Mouse (Mus musculus) kidney, embryonic 14.5 days (tissue): Measurements from ENCODE around the gene Usp15. TPM values are rescaled to one million over a fixed set of nuclear protein-coding genes. Genes with fewer than 3 reads are reported as not detected.

Experiments
- ATAC-seq: fragments of 200-750 bp; cut with Nextera tagmentation; 2 replicates; pipeline ENCODE4 v1.8.0; 2017; ENCODE audit warnings: moderate number of reproducible peaks, mild to moderate bottlenecking, moderate TSS enrichment, moderate library complexity; ENCODE audit not compliant: low FRiP score, low TSS enrichment
- H3K27ac ChIP-seq: fragments of 300-500 bp; sonication (generic); 2 replicates; pipeline ENCODE4 v1.5.1; 2014; ENCODE audit warnings: low read depth, mild to moderate bottlenecking, low read length, moderate library complexity, mixed read lengths
- H3K27me3 ChIP-seq: fragments of 300-500 bp; sonication (generic); 2 replicates; pipeline ENCODE4 v1.6.1; 2014; ENCODE audit warnings: mild to moderate bottlenecking, low read length; ENCODE audit not compliant: control insufficient read depth, insufficient read depth
- H3K36me3 ChIP-seq: fragments of 300-500 bp; sonication (generic); 2 replicates; pipeline ENCODE4 v1.6.1; 2014; ENCODE audit warnings: low read length, mixed read lengths; ENCODE audit not compliant: control insufficient read depth, insufficient read depth
- H3K4me1 ChIP-seq: fragments of 300-500 bp; sonication (generic); 2 replicates; pipeline ENCODE4 v1.6.1; 2014; ENCODE audit warnings: low read length, mixed read lengths; ENCODE audit not compliant: control insufficient read depth, insufficient read depth
- H3K4me2 ChIP-seq: fragments of 300-500 bp; sonication (generic); replicated peaks from 2 replicates; pipeline ENCODE4 v1.6.1; 2014; ENCODE audit warnings: low read depth, mild to moderate bottlenecking, low read length
- H3K4me3 ChIP-seq: fragments of 300-500 bp; sonication (generic); 2 replicates; pipeline ENCODE4 v1.5.1; 2014; ENCODE audit warnings: mild to moderate bottlenecking, low read length
- H3K9ac ChIP-seq: fragments of 300-500 bp; sonication (generic); 2 replicates; pipeline ENCODE4 v1.6.1; 2014; ENCODE audit warnings: low read depth, mild to moderate bottlenecking, low read length, moderate library complexity
- H3K9me3 ChIP-seq: fragments of 300-500 bp; sonication (generic); 2 replicates; pipeline ENCODE4 v1.6.1; 2016; ENCODE audit warnings: low read length; ENCODE audit not compliant: control insufficient read depth
- WGBS: fragments of 180-500 bp; shearing (Covaris S2); extraction: QIAGEN DNeasy Blood & Tissue Kit; methylation state at CpG from one replicate; pipeline ENCODE4 v1.1.7; 2014; 5-methylcytosine and 5-hydroxymethylcytosine counted together
- polyA plus RNA-seq: library from polyadenylated mRNA; unstranded; fragments of >200 nt; fragmentation: Nextera tagmentation; extraction: Ambion mirVana; gene quantifications from 2 replicates; pipeline ENCODE4 v1.2.1, GENCODE M21; 2014

The Usp15 gene
- polyA plus RNA-seq, 1 experiment from 2014 or later: 84.1 TPM

DNA sequence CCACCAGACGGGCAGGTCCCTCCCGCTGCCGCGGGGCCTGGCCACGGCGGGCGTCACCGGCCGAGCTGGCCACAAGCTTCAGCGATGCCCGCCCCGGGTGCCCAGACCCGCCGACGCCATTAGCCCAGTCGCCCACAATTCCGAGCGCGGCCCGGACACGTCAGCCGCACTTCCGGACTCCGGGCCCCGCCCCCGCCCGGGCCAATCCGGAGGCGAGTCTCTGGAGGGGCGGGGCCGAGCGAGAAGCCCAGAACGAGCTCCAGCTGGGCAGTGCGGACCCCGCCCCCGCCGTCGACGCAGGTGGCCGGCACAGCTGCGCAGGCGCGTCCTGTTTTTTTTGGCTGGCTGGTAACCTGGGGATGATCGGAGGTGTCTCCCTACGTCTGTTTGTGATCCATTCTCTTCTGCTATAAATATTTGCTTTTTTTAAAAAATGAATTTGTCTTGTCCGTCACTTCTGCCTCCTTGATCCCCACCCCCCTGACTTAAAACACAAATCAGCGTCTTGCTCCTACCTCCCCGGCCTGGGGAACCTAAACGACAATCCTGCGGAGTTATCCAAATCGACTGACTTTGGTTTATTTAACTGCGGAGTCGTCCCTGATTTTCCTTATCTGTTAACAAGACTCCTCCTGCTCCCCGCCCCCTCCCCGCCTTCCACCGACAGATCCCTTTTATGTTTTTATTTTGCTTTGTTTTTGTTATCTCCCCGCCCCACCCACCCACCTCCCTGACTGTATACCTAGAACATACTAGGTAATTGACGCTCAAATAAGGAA is 120.4 kb downstream of the Usp15 start, which contains the start of gene Mon2:
Gene Mon2 (minus strand): TSS at position 261 of the 779 bp plus-strand sequence.
- H3K4me1 ChIP-seq: peaks cover 8% of the 10 kb centered on the region; the same call in 1 of the 2 replicates
- peak within 1 kb of the TSS; percentile 78 for H3K4me2 ChIP-seq
- peak within 1 kb of the TSS; percentile 96 for H3K4me3 ChIP-seq
- WGBS: under 1% methylated on average over 56 of the region's 58 CpGs
- H3K36me3 ChIP-seq: no peaks in the 10 kb centered on the region
- H3K27me3 ChIP-seq: no peaks in the 10 kb centered on the region
- no peaks in the 10 kb centered on the region for H3K9me3 ChIP-seq
- peak; percentile 100 for ATAC-seq
- H3K9ac ChIP-seq: peak within 1 kb of the TSS; percentile 91
- H3K27ac ChIP-seq: peak within 1 kb of the TSS; percentile 32; the same call in 1 of the 2 replicates

DNA sequence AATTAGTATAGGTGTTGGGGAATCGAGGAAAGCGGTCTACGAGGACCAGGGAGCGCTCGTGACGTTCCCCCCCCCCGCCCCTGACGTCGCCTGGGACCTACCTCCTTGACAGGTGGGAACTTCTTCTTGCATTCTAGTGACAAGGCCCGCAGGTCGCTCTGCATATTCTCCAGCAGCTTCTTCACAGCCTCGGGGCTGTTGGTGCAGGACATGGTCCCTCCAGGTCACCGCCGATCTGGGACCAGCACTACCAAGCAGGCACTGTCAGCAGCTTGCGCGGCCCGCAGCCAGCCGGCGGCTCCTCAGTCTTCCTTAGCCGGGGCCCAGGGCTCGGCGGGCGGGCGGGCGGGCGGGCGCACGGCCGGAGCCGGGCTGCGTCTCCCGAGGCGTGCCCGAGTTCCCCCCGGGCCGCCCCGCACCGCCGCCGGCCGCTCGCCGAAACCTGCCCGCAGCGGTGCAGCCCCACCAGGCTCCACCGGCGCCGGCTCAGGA is 121.0 kb downstream of the Usp15 start:
- H3K27ac ChIP-seq: peak overlapping the region; percentile 32; the same call in 1 of the 2 replicates
- peak; percentile 73 for ATAC-seq
- peaks cover 8% of the 10 kb centered on the region; the same call in 1 of the 2 replicates for H3K4me1 ChIP-seq
- H3K4me3 ChIP-seq: peak overlapping the region; percentile 96
- no peaks in the 10 kb centered on the region for H3K9me3 ChIP-seq
- H3K4me2 ChIP-seq: peak overlapping the region; percentile 78
- H3K27me3 ChIP-seq: no peaks in the 10 kb centered on the region
- 1% methylated on average over 43 of the region's 48 CpGs for WGBS
- no peaks in the 10 kb centered on the region for H3K36me3 ChIP-seq
- H3K9ac ChIP-seq: peak overlapping the region; percentile 91

DNA sequence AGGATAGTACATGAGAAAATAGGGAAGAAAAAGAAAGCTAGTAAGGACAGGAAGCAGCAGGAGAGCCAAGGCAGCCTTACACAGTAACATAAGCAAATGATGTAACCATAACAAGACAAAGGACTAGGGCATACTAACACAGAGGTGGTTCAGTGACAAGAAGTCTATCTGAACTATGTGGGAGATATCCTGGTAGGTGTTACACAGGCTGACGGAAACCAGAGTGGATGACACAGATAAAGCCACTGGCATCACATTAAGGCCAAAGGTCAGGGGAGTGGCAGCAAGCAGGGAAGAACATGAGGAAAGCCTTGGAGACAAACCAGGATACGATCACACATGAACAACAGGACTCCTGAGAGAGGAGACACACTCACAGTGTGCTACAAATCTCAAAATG is 124.8 kb downstream of the Usp15 start:
- 87% methylated on average over 2 of the region's 2 CpGs for WGBS
- Histone ChIP-seq H3K4me2 (no peak overlapping the region), H3K27ac (no peak overlapping the region), H3K36me3 (peaks cover 5% of the 10 kb centered on the region; the same call in 1 of the 2 replicates), H3K27me3 (no peaks in the 10 kb centered on the region), H3K9me3 (0 out of 2 replicates have a peak, but pooled peaks cover 3% of the 10 kb centered on the region), H3K4me1 (peaks cover 8% of the 10 kb centered on the region; the same call in 1 of the 2 replicates), H3K4me3 (no peak overlapping the region), H3K9ac (no peak overlapping the region)
- ATAC-seq: no peak

- Histone ChIP-seq H3K36me3 (peaks cover 5% of the 10 kb centered on the region; the same call in 1 of the 2 replicates), H3K9ac (no peak overlapping the region), H3K4me3 (no peak overlapping the region), H3K9me3 (no peaks in the 10 kb centered on the region), H3K27me3 (no peaks in the 10 kb centered on the region), H3K4me1 (no peaks in the 10 kb centered on the region), H3K27ac (no peak overlapping the region), H3K4me2 (no peak overlapping the region)
- WGBS: 96% methylated on average over 2 of the region's 2 CpGs
- no peak for ATAC-seq
Measured at GRCm38 (mm10) chr10:123063021-123063420, 133.8 kb downstream of the Usp15 start.

DNA sequence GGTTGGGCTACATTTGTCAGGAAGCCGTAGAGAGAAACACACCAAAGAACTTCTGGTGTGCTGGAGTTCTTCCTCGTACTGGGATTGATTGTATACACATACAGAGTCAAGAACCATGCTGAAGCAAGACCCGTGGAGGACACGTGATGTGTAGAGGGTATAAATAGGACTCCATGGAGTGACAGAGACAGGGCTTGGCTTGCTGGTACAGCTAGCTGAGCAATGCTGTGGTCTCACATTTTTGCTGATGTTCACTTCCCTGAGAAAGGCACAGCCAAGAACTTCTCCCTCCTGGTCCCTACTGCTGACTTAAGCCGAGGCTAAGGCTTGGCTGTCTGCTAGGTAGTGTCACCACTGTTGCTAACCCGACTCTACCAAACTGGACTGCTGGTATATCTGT is 136.0 kb downstream of the Usp15 start:
- no peaks in the 10 kb centered on the region for H3K4me1 ChIP-seq
- H3K9ac ChIP-seq: no peak overlapping the region
- H3K27ac ChIP-seq: no peak overlapping the region
- H3K9me3 ChIP-seq: no peaks in the 10 kb centered on the region
- peaks cover 8% of the 10 kb centered on the region; the same call in 1 of the 2 replicates for H3K36me3 ChIP-seq
- ATAC-seq: no peak
- H3K27me3 ChIP-seq: no peaks in the 10 kb centered on the region
- no peak overlapping the region for H3K4me2 ChIP-seq
- 95% methylated on average over 6 of the region's 6 CpGs for WGBS
- no peak overlapping the region for H3K4me3 ChIP-seq

DNA sequence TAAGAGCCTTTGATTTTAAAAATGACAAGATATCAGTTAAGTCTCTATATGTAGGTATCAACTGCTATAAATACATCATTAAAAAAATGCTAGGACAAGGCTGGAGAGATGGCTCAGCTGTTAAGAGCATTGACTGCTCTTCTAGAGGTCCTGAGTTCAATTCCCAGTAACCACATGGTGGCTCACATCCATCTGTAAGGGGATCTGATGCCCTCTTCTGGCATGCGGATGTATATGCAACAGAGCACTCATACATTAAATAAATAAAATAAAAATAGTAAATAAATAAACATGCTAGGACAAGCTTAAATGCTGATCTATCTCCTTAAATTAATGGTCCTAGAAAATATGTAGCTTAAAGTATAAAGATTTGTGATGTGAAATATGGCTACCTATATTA is 139.7 kb downstream of the Usp15 start:
- ATAC-seq: no peak
- H3K27me3 ChIP-seq: no peaks in the 10 kb centered on the region
- no peaks in the 10 kb centered on the region for H3K9me3 ChIP-seq
- no peak overlapping the region for H3K9ac ChIP-seq
- 89% methylated on average over 1 of the region's 1 CpGs for WGBS
- H3K4me2 ChIP-seq: no peak overlapping the region
- H3K36me3 ChIP-seq: peaks cover 8% of the 10 kb centered on the region; the same call in 1 of the 2 replicates
- no peak overlapping the region for H3K4me3 ChIP-seq
- no peaks in the 10 kb centered on the region for H3K4me1 ChIP-seq
- H3K27ac ChIP-seq: no peak overlapping the region

- H3K9me3 ChIP-seq: no peaks in the 10 kb centered on the region
- H3K27me3 ChIP-seq: no peaks in the 10 kb centered on the region
- H3K9ac ChIP-seq: no peak overlapping the region
- ATAC-seq: no peak
- no peak overlapping the region for H3K4me3 ChIP-seq
- no peak overlapping the region for H3K4me2 ChIP-seq
- peaks cover 8% of the 10 kb centered on the region; the same call in 1 of the 2 replicates for H3K36me3 ChIP-seq
- no peaks in the 10 kb centered on the region for H3K4me1 ChIP-seq
- WGBS: 79% methylated on average over 10 of the region's 10 CpGs
- H3K27ac ChIP-seq: no peak overlapping the region
Measured at GRCm38 (mm10) chr10:123056463-123056862, 140.3 kb downstream of the Usp15 start.

- no peak overlapping the region for H3K9ac ChIP-seq
- WGBS: 86% methylated on average over 9 of the region's 9 CpGs
- no peaks in the 10 kb centered on the region for H3K4me1 ChIP-seq
- no peak overlapping the region for H3K27ac ChIP-seq
- no peaks in the 10 kb centered on the region for H3K27me3 ChIP-seq
- H3K4me2 ChIP-seq: no peak overlapping the region
- ATAC-seq: no peak
- no peak overlapping the region for H3K4me3 ChIP-seq
- H3K9me3 ChIP-seq: no peaks in the 10 kb centered on the region
- H3K36me3 ChIP-seq: peaks cover 8% of the 10 kb centered on the region; the same call in 1 of the 2 replicates
Measured at GRCm38 (mm10) chr10:123055205-123056000, 141.4 kb downstream of the Usp15 start.
